Mouse (Mus musculus): ENCODE data around the gene Mtus2. TPM values are rescaled to one million over a fixed set of nuclear protein-coding genes. Genes with fewer than 3 reads are reported as not detected.

The Mtus2 gene
- total RNA-seq, 2 experiments from 2014 or later = 37.7 to 45.7 TPM

GRCm38 (mm10) chr5:148015383-148015782, 58.3 kb downstream of the Mtus2 start:
- DNase-seq (ENCODE audit: low spot score in 2 of 2) = no peak
- intact Hi-C loops (cut with DNase I) = no loop called here

GRCm38 (mm10) chr5:148017371-148017770, 60.3 kb downstream of the Mtus2 start:
- no peak for DNase-seq (ENCODE audit: low spot score in 2 of 2)
- intact Hi-C loops (cut with DNase I) = no loop called here

DNA sequence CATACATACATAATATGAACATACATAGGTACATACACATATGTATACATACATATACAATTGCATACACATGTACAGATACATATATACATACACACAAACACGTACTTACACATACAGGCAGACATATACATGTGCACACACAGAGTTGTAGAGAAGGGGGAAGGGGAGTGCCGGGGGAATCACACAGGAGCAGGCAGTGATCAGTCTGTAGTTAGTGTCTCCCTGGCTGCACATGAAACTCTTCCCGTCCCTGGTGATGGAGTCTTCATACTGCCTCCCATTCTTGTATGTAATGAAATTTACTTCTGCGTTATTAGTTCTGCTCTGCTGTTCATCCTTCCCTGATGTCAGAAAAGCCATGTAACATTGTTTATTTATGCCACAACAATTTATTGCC, 65.7 kb downstream of the Mtus2 start:
- no peak for DNase-seq (ENCODE audit: low spot score in 2 of 2)
- intact Hi-C loops (cut with DNase I) = no loop called here

- intact Hi-C loops (cut with DNase I) = no loop called here
- DNase-seq (ENCODE audit: low spot score in 2 of 2) = peak; percentile 9 to 53
Observed at GRCm38 (mm10) chr5:148026401-148027349, 69.6 kb downstream of the Mtus2 start.

GRCm38 (mm10) chr5:148027985-148028384, 70.9 kb downstream of the Mtus2 start:
- DNase-seq (ENCODE audit: low spot score in 2 of 2) = no peak
- intact Hi-C loops (cut with DNase I) = no loop called here

GRCm38 (mm10) chr5:148041661-148042060, 84.5 kb downstream of the Mtus2 start:
- DNase-seq (ENCODE audit: low spot score in 2 of 2) = no peak
- intact Hi-C loops (cut with DNase I) = no loop called here

GRCm38 (mm10) chr5:148048200-148048599, 91.1 kb downstream of the Mtus2 start:
- no peak for DNase-seq (ENCODE audit: low spot score in 2 of 2)

GRCm38 (mm10) chr5:148049304-148049703, 92.2 kb downstream of the Mtus2 start:
- intact Hi-C loops (cut with DNase I) = no loop called here
- DNase-seq (ENCODE audit: low spot score in 2 of 2) = no peak

More at GRCm38 (mm10) chr5:148048200-148048599, 91.1 kb downstream of the Mtus2 start:
- intact Hi-C loops (cut with DNase I) = no loop called here

- DNase-seq (ENCODE audit: low spot score in 2 of 2) = peak in 1 of 2 experiments; percentile 63
Observed at GRCm38 (mm10) chr5:148052846-148053608, 95.9 kb downstream of the Mtus2 start.

DNA sequence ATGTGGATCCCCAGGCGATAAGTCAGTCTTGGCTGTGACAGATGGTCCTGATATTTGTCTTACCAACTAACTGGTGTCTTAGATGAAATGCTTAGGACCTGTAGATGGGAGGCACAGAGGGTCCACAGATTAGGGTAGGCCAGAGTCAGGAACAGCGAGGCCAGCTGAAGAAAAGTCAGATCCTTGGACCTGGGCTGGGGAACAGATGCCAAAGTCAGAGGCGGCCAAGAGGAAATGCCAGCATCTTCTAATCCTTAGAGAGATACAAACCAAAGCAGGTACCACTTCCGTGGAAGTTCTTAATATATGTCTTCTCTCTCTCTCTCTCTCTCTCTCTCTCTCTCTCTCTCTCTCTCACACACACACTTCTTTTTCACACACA, 96.5 kb downstream of the Mtus2 start:
- no peak for DNase-seq (ENCODE audit: low spot score in 2 of 2)
- intact Hi-C loops (cut with DNase I) = no loop called here

More at GRCm38 (mm10) chr5:148052846-148053608, 95.9 kb downstream of the Mtus2 start:
- intact Hi-C loops (cut with DNase I) = no loop called here

DNA sequence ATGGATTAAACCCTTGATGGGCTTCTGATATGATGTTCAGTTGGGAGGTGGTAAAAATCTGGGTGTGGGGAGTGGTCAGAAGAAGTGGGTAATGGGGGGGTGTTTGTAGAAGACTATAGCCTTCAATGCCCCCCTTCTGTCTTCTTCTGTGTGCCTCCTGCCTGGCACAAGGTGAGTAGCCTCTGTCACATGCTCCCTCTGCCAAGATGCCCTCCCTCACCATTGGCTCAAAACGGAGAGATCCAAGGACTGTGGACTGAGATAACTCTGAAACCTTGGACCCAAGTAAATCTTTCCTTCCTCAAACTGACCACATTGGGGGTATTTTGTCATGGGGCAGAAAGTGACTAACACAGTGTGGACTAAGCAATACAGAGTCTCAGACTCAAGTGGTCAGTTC, 99.7 kb downstream of the Mtus2 start:
- intact Hi-C loops (cut with DNase I) = no loop called here
- no peak for DNase-seq (ENCODE audit: low spot score in 2 of 2)

- intact Hi-C loops (cut with DNase I) = no loop called here
- no peak for DNase-seq (ENCODE audit: low spot score in 2 of 2)
Observed at GRCm38 (mm10) chr5:148057433-148057832, 100.3 kb downstream of the Mtus2 start.

DNA sequence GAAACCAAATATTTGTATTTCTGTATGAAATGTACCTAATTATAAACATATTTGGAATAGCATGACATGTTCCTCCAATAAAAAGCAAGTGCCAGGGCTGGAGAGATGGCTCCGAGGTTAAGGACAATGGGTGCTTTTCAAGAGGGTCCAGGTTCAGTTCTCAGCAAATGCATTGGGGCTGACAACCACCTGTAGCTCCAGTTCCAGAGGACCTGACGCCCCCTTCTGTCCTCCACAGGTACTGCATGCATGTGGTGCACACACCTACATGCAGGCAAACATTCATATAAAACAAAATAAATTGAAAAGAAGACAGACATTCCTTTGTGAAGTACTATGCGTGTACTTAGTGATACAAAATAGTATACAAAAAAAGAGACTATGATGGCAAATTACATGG, 102.2 kb downstream of the Mtus2 start:
- intact Hi-C loops (cut with DNase I) = no loop called here
- DNase-seq (ENCODE audit: low spot score in 2 of 2) = no peak

DNA sequence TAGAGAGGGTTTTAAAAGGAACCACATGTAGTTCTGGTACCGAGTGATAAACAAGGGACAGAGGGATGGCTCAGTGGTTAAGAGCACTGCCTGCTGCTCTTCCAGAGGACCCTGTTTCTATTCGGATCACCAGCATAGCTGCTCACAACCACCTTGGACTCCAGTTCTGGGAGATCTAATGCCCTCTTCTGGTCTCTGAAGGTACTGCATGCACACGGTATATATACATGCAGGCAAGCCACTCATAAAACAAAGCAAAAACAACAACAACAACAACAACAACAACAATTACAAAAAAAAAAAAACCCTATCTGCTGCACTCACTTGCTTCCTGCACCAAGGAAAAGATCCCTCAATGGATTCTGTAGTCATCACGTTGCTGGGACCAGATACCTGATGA, 104.7 kb downstream of the Mtus2 start:
- intact Hi-C loops (cut with DNase I) = no loop called here
- no peak for DNase-seq (ENCODE audit: low spot score in 2 of 2)

- intact Hi-C loops (cut with DNase I) = no loop called here
- DNase-seq (ENCODE audit: low spot score in 2 of 2) = no peak
Observed at GRCm38 (mm10) chr5:148063745-148064144, 106.6 kb downstream of the Mtus2 start.

DNA sequence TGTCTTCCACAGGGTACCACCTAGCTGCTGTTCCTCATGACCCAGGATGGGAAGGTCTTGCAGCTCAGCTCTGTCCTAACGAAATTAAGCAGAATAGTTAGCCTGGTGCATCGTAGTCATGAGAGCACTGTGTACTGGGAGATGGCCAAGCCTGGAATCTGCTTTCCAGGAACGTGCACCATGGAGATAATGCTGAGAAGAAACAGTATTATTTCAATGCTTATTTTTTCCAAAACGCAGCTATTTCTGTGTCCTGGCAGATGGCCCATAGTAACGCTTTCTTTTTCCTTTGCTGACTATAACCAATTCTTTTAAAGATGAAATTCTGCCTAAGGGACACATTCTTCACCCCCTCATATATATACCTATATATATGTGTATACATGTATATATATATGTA, 108.1 kb downstream of the Mtus2 start:
- peak; percentile 43 to 56 for DNase-seq (ENCODE audit: low spot score in 2 of 2)
- intact Hi-C loops (cut with DNase I) = no loop called here

GRCm38 (mm10) chr5:148069909-148070308, 112.8 kb downstream of the Mtus2 start:
- intact Hi-C loops (cut with DNase I) = no loop called here
- DNase-seq (ENCODE audit: low spot score in 2 of 2) = no peak

DNA sequence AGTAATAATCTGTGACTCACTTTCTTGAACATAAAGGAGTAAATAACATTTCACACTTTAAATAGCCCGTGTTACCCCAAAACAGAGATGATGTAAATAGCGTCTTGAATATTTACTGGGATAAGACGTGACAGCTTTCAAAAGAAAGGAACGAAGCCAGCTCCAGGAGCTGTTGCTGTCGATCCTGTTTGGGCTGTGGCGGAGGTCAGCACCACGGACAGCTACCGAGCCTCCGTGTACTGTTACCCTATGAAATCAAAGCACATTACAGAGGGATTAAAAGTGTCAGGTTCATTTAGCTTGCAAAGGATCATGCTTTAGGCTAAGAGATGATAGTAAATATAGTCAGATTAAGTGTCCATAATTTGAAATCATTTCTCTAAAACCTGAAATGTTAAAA, 114.7 kb downstream of the Mtus2 start:
- no peak for DNase-seq (ENCODE audit: low spot score in 2 of 2)
- intact Hi-C loops (cut with DNase I) = no loop called here

DNA sequence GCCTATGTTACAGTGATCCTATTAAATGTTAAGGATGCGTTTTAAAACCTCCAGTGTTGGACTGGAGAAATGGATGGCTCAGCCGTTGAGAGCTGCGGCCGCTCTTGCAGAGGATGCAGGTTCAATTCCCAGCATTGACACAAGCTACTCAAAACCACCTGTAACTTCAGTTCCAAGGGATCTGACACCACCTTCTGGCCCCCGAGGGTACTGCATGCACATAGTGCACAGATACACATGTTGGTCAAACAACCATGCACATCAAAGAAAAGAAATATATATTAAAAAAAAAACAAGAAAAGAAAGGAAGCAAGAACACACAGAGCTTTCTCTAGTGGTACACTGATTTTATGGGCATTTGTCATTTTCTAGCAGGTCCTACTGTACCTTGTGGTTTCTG, 116.3 kb downstream of the Mtus2 start:
- intact Hi-C loops (cut with DNase I) = no loop called here

DNA sequence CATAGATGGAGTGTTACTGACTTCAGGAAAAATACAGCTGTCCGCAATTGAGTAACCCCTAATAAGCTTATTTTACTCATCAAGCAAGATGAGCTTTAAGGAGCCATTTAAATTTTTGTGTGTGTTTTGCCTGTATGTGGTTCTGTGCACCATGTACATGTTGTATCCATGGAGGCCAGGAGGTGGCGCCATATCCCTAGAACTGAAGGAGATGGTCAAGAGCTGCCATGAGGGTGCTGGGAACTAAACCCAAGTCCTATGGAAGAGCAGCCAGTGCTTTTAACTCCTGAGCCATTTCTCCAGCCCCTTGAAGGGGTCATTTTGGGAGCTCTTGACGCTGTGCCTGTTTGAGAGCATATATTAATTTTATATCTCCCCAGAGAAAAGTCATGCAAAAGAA, 122.6 kb downstream of the Mtus2 start:
- intact Hi-C loops (cut with DNase I) = no loop called here
- no peak for DNase-seq (ENCODE audit: low spot score in 2 of 2)

More for the DNA sequence above, 116.3 kb downstream of the Mtus2 start:
- DNase-seq (ENCODE audit: low spot score in 2 of 2) = no peak

Measured in left cerebral cortex, postnatal 14 days (tissue).